Mouse (Mus musculus): ENCODE results near the gene Cep97.
"Not testable (repeated sequence)": the region's sequence is repeated elsewhere in the genome, so short reads cannot be mapped to it uniquely, and the experiment has no call there.

Cep97 gene

DNA sequence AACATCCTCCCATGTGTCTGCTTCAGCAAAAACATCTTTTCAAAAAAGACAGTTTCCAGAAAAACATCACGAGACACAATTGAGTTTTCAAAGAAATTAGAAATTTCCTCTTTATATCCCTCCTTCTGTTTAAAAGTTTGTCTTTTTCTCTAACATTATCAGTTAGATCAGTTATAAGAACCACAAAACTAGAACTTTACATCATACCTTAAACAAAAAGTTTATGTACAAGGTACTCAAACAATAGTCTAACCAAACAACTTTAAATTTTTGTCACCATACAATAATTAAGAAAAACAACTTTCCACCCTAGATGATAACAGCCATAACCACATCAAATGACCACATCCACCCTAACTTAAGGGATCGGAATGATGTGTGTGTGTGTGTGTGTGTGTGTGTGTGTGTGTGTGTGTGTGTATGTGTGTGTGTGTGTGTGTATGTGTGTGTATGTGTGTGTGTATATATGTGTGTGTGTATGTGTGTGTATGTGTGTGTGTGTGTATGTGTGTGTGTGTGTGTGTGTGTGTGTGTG is 13.3 kb upstream of the Cep97 start:
- not testable (repeated sequence) for DNase-seq (ENCODE audit: extremely low read depth, low read depth, low spot score)

DNA sequence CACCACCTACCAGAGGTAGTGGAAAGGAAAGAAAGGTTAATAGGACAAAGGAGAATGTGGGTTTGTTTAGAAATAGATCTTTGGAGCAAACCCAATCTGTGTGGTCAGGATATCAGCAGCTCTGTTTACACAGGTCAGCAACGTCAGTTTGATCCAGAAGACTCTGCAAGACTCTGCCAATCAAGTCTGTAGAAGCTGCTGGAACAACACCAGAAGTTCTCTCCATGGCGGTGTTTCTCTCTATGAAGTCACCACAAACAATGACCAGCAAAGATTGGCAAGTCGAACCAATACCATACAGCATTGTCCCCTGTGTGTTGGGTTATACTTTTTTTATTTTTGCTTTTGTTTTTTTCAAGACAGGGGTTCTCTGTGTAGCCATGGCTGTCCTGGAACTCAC is 12.6 kb upstream of the Cep97 start:
- no peak for DNase-seq (ENCODE audit: extremely low read depth, low read depth, low spot score)

DNA sequence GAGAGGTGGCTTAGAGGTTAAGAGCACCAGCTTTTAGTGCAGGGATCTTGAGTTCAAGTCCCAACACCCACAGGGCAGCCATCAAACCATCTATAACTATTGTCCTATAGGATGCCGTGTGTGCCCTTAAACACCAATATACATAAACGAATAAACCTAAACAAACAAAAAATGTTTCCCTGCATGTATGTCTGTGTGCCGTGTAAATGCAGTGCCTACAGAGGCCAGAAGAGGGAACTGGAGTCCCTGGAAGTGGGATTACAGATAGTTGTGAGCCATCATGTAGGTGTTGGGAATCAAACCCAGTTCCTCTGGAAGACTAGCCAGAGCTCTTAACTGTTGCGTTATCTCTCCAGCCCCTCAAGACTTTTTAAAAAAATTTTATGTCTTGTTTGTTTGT is 6.1 kb upstream of the Cep97 start:
- DNase-seq (ENCODE audit: extremely low read depth, low read depth, low spot score): no peak

DNA sequence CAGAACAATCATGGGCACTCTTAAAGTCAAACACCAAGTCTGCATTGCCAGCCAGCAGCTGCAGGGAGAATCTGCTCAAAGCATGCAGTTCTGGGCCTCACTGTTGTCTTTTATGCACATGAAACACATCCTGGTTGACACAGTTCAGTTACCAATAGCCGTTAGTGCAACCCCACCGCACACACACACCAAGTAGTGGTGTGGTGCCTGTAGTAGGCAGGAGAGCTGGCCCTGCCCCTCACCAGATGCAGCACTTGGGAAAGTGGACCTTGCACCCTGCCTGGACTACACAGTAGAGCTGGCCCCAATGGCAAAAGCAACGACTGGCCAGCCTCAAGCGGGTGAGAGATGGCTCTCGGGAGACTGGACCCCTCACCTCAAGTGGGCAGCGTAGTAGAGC is 5.0 kb upstream of the Cep97 start:
- no peak for DNase-seq (ENCODE audit: extremely low read depth, low read depth, low spot score)

DNA sequence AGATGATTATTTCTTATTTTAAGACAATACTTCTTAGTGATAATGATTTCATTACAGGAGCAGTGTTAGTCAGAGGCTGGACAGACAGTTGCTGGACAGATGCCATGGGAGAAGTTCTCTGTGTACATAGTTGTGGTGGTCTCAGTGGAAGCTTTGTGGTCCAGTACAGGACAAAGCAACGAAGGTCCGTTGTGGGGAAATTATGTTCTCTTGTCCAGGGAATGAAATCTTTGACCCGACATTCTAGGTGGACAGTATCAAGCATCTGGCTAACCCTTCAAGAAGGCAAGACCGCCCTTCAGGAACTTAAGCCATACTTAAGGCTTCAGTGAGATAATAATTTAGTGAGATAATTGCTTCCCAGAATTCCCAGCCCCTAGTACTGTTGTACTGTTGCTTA is 4.1 kb upstream of the Cep97 start:
- no peak for DNase-seq (ENCODE audit: extremely low read depth, low read depth, low spot score)

DNA sequence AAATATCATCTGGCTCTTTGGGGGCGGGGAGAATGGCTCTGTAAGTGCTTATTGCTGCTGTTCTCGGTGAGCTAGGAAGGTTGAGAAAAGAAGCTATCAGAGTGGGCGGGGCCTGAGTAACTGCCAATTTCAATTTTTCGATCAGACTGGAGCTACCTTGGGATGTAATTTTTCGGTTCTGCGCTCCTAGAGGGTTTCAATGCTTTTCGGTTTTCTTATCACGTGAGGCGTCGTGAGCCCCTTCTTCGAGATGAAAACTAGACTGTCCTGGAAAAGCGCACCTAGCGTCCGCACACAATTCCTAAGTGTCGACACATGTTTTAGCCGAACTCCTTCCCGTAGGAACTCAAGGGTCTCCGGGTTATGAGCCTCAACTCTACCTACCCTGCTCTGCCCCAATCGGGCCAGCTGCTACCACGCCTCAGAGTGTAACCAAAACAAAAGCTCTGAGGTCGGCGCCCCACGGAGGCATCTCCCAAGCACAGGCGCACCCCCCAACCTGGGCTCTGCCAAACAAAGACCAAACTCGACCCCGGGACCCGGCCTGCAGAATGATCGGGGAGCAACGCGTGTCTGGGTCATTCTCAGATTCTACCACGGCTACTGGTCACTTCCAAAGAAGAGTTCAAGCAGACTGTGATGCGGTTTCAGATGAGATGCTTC is 843 bp downstream of the Cep97 start:
- DNase-seq (ENCODE audit: extremely low read depth, low read depth, low spot score): no peak

DNA sequence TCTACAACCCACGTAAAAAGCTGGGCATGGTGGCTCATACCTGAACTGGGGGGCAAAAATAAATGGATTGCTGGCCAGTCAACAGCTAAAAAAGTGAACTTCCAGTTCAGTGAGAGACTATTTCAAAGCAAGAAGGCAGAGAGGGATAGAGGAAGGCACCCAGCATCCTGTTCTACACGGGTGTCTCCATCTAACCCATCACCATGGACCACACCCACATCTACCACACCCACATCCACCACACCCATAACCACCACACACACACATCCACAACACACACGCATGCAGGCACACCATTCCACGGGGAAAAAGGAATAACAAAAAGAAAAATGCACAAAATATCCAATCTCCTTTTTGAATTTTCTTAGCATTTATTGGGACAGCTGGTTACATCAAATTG is 10.6 kb downstream of the Cep97 start:
- no peak for DNase-seq (ENCODE audit: extremely low read depth, low read depth, low spot score)

DNA sequence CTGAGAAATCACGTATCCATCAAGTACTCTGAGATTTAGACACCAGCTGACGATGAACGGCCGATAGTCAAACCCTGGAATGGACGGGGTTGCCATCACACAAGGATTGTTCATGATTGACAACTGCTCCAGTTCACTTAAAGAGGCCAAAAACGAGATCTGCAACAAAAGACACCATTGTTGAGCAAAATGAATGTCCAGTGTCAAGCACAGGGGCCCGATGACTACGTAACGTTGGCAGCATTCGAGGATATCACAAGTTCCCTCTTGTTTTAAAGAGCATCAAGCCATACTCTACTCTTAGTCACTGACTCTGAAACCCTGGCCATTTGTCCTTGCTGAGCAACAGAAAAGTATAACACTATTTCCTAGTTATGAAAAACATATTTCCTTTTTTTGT is 12.6 kb downstream of the Cep97 start:
- DNase-seq (ENCODE audit: extremely low read depth, low read depth, low spot score): no peak

DNA sequence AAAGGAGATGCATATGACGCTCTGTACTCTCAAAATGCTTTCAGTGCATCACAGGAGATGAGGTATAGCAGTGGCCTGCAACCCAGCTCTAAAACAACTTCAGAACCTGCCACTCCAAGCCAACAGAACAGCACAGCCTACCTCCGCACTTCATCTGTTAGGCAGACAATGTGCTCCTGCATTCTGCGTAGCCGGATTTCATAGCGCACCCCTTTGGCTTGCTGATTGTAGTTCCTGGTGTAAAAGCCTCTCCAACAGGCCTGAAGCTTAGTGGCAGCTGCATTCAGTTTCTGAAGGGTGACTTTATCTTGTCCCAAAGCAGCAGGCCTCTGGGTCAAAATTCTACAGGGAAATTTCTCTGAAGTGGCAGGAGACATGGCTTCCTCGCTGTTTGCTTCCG is 19.9 kb downstream of the Cep97 start:
- DNase-seq (ENCODE audit: extremely low read depth, low read depth, low spot score): no peak

DNA sequence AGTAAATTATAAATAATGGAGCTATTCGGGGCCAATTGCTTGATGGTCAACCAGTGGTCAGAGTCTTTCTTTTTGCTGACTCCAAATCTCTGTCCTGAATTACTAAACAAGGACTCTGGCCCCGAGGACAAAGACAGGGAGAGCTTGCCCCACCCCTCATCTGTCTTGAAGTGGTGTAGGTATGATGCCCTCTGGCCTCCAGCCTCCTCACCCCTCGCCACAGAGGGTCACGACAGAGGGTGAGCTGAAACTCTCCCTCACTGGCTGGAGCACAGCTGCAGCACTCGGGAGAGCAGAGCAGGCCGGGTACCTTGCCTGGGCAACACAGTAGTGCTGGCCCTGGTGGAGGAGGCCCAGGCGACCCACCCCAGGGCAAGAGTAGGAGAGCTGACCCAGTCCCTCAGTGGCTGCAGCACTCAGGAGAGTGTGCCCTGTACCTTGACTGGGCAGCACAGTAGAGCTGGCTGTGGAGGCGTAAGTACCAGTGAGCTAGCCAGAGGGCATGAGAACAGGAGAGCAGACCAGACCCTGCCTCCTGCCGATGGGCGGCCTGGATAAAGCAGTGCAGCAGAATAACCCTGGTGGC is 24.4 kb downstream of the Cep97 start:
- DNase-seq (ENCODE audit: extremely low read depth, low read depth, low spot score): no peak

DNA sequence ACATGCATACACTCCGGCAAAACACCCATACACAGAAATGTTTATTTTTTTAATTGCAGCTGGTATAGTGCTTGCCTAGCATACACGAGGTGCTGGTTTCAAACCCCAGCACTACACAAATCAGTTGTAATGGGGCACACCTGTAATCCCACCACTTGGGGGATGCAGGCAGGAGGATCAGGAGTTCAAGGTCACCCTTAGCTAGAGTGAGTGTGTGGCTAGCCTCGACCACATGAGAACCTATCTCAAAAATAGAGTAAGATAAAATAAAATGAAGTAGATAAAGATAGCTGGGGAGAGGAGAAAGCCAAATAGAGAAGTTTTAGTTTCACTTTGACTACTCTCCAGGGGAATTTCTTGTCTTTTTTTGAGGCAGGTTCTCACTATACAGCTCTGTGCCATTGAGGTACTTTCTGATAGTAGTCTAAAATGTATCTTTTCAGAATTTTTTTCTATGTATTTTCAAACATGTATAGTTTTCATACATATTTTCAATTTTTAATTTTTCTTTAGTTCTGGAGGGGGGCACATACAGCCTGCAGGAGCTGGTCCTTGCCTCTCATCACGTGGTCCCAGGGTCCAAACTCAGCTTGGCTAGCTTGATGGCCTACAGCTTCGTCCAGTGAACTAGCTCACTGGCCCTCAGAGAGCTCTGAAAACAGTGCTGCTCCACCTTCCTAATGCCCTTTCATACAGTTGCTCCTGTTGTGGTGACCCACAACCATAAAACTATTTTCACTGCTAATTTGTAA is 27.6 kb downstream of the Cep97 start:
- DNase-seq (ENCODE audit: extremely low read depth, low read depth, low spot score): no peak

DNA sequence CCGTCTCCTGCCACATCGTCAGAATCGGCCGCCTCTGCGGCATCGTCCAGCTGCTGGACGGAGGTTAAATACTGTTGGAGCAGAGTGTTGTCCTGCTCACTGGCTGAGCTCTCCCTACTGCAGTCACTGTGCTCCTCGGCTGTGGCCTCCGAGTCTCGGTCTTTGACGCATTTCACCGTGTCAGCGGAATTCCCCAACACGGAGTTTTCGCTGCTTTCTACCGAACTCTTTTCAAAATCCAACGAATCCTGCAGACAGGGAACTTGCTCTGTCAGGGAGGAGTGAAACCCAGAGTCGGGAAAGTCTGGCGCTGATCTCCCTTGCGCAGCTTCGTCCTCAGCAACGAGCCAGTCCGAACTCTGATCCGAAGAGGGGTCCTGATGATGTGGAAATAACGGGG is 29.3 kb downstream of the Cep97 start:
- no peak for DNase-seq (ENCODE audit: extremely low read depth, low read depth, low spot score)

DNA sequence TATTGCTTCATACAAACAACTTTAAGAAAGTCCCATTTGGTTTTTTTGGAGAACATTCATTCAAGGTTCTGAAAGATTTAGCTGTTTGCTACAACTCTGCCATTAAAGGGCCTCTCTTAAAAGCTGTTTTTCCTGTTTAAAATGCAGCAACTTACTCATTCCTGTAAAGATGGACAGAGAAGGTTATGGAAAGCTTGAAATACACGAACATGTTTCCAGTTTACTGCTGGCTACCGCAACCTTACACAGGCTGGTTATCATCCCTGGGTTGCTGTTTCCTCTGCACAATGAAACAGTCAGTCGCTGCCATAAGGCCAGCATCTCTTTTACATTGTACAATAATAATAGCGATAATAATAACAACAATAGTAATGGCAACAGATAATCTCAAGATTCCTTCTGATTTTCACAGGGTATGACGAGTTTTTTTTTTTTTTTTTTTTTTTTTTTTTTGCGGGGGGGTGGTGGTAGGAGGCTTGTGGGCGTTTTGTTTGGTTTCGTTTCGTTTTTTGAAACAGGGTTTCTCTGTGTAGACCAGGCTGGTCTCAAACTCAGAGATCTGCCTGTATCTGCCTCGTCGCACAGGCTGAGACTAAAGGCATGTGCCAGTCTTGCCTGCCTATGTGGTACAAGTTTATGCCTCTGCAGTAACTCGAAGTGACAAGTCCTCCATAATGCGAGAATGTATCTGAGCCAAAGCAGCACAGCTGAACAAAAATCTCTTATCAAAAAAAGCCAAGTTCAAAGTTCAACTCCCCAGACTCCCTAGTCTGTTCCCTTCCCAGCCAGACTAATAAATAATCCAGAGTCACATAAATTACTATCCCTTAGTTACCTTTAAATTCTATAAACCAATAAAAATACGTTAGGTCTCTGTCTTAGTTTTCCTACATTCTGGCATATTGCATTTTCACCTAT is 32.6 kb downstream of the Cep97 start:
- DNase-seq (ENCODE audit: extremely low read depth, low read depth, low spot score): no peak

DNA sequence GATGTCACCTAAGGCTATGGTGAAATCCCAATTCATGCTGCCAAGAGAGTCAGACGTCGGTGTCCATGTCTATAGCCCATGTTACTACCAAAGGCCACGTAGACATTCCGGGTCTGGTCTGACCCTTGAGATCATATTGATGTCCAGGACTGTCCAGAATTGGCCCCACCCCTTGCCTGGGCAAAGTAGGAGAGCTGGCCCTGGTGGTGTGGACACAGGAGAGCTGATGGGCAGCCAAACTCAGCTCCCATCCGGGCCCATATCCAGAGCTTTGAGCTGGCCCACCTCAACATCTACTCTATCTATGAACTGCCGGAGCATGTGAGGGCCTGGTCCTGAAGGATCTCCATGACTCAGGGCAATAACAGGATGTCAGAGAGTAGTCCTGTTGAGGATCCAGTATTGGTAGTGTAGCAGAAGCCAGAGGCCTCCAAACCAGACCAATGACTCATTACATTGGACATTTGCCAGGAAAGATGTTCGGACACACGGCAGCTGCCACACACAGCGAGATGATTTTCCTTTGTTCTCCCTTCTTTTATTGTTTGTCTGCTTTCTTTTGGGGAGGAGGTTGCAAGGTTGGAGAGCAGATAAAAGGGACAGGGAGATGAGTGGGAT is 36.2 kb downstream of the Cep97 start:
- DNase-seq (ENCODE audit: extremely low read depth, low read depth, low spot score): no peak

DNA sequence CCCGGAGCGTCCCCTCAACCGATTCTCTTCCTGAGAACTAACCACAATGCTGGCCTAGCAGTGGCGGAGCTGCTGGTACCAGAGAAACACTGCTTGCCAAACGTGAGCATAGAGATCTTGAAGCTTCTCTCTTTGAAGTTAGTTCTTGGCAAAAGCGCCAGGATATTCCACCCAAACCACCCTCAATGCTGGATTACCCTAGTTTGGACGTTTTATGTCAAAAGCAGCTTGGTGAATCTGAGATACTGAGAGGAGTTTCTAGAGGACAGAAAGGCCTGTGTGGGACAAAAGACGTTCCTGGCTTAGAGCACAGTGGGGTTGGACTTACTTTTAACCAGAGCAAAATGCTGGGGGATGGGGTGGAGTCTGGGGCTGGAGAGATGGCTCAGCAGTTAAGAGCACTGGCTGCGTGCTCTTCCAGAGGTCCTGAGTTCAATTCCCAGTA is 39.0 kb downstream of the Cep97 start:
- no peak for DNase-seq (ENCODE audit: extremely low read depth, low read depth, low spot score)

DNA sequence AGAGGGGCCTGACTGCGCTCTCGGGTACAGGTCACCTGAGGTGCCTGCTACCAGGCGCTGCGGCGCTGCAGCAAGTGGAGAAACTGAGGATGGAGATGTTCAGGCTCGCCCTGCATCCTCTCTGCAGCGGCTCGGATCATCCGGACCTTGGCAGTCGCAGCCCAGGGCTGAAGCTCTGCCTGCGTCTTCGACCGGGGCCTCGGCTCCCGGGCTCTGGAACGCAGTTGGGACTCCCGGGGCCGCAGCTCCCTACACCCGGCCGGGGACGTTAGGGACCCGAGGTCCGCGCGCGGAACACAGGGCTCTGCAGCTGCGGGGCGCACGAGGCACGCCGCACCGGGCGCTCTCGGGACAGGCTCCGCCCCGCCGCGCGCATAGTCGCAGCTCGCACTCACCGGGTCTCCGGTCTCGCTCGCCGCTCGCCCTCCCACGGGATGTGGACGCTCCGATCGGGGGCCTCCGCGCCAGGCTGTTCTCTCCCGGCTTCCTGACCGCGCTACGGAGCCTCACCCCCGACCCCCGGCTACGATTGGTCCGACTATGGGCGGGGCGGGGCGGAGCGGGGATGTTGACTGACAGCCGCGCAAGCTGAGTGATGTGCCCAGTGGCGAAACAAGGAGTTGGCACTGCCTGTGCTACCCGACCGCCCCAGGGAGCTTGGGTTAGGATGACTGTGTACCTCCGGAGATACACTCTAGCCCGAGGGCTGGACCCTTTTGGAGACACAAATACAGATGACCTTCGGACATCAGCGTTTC is 39.6 kb downstream of the Cep97 start, which contains the start of gene Nxpe3:
TSS of gene Nxpe3 (minus strand) at position 393 of the 758 bp plus-strand sequence.
- no peak for DNase-seq (ENCODE audit: extremely low read depth, low read depth, low spot score)

DNA sequence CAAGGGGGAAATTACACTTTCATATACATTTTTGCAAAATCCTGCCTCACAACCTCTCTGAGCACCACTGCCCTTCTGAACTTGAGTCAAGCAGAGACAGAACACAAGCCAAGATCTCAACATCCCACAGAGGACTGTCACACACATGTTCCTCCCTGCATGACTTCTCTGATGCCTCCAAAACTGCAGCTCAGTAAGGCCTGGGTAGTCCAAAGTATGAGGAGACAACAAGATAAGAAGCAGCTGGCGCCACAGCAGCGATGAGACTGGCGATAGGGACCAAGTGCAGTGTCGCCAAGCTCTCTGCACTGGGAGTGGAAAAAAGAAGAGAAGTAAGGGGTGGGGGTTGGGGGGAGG is 40.1 kb downstream of the Cep97 start:
- no peak for DNase-seq (ENCODE audit: extremely low read depth, low read depth, low spot score)

DNA sequence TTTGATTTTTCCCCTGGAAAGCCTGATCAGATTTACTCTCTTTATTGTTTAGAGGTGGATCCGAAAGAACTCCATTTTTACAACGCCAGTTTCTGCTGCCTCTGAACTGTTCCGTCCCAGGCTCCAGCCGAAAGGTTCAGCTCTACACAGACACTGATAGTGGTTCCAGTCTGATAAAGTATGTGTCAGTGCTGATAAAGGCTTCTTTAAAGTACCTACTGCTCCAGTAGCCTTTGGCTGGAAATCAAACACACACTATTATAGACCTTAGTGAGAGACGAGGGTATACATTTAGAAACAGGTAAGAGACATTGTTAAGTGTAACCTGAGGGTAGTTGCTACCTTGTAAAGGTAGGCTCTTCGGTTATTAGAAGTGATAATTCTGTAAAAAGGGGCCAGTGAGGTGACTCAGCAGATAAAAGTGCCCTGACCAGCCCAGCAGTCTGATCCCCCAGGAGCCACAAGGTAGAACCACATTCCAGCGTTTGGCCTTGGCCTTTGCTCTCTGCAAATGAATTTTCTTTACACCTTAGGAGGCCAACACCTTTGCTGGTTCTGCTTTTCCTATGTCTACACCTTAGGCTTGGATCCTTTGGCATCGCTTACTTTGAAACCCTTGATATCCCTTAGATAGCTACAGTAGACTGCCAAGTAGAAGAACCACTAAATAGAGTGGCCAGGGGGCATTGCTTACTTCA is 41.1 kb downstream of the Cep97 start:
- no peak for DNase-seq (ENCODE audit: extremely low read depth, low read depth, low spot score)

DNA sequence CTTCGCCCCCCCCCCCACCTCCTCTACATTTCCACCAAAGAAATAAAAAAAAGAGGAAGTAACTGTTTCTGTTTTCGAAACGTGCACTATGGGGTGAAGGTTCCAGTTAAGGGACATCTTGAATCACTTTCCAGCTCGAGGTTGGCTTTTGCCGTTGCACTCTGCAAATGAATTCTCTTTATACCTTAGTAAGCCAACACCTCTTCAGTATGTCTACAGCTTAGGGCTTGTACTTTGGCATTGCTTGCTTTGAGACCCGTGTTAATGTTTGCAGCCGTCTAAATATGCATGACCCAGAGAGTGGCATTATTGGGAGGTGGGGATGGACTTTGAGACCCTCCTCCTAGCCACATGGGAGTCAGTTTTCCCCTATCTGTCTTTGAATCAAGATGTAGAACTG is 42.2 kb downstream of the Cep97 start:
- no peak for DNase-seq (ENCODE audit: extremely low read depth, low read depth, low spot score)
